Mouse (Mus musculus) bone marrow, adult 2 months (tissue): ENCODE measurements around the gene Mall.

Source experiments
- CTCF ChIP-seq: fragments of 200-500 bp; IDR thresholded peaks from 2 replicates; pipeline ENCODE4 v1.5.1; 2011; ENCODE audit warnings: low read length, control low read depth; ENCODE audit not compliant: control insufficient read depth, insufficient read depth
- POLR2A ChIP-seq: fragments of 200-500 bp; IDR thresholded peaks from 2 replicates; pipeline ENCODE4 v1.6.1; 2011; ENCODE audit warnings: low read depth, mild to moderate bottlenecking, control low read depth, low read length, borderline replicate concordance; ENCODE audit not compliant: control insufficient read depth

DNA sequence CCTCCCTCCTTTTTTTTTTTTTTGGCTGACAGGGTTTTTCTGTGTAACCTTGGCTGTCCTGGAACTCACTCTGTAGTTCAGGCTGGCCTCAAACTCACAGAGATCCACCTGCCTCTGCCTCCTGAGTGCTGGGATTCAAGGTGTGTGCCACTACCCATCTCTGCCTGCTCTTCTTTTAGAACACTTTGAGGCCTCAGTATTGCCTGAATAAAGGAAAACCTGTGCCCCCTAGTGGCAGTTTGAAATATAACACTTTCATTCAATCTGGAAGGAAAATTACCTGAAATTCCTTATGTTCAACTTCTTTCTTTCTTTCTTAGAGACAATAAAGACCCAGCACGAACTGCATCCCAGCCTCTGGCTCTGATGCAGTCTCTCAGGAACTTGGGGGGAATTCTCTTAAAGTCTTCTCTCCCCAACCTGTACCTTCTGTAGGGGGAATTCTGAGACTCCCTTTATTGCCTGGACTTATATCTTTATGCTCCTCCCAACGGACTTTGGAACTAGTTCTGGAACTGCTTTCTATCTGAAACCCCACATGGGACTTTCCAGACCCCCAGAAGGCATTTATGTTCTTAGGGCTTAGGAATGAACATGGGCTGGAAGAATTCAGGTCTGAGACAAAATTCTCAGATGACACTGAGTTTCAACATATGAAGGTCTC is 61.8 kb downstream of the Mall start:
- TF ChIP-seq POLR2A (no peak), CTCF (no peak)
